Mouse (Mus musculus): Measurements from ENCODE around the gene Coro1c.
"Not testable (repeated sequence)": the region's sequence is repeated elsewhere in the genome, so short reads cannot be mapped to it uniquely, and the experiment has no call there.

The Coro1c gene

GRCm38 (mm10) chr5:113824228-113824627 is 84.3 kb downstream of the Coro1c start:
- DNase-seq: no peak

GRCm38 (mm10) chr5:113818572-113818971 is 90.0 kb downstream of the Coro1c start:
- DNase-seq: no peak

GRCm38 (mm10) chr5:113815638-113816152 is 92.9 kb downstream of the Coro1c start:
- peak; percentile 47 for DNase-seq

GRCm38 (mm10) chr5:113815041-113815389 is 93.5 kb downstream of the Coro1c start:
- DNase-seq: no peak

- no peak for DNase-seq
These were observed 94.2 kb downstream of the Coro1c start for GRCm38 (mm10) chr5:113814111-113815040.

- DNase-seq: no peak
These were observed 95.0 kb downstream of the Coro1c start for GRCm38 (mm10) chr5:113813608-113814007.

- no peak for DNase-seq
These were observed 95.9 kb downstream of the Coro1c start for GRCm38 (mm10) chr5:113812638-113813037.

- not testable (repeated sequence) for DNase-seq
These were observed 96.6 kb downstream of the Coro1c start for GRCm38 (mm10) chr5:113811824-113812420.

- no peak for DNase-seq
These were observed 98.4 kb downstream of the Coro1c start for GRCm38 (mm10) chr5:113810111-113810510.

- no peak for DNase-seq
These were observed 100.4 kb downstream of the Coro1c start for GRCm38 (mm10) chr5:113808177-113808576.

- DNase-seq: no peak
These were observed 100.8 kb downstream of the Coro1c start for GRCm38 (mm10) chr5:113807712-113808111.

- no peak for DNase-seq
These were observed 102.1 kb downstream of the Coro1c start for GRCm38 (mm10) chr5:113806414-113806813.

GRCm38 (mm10) chr5:113805301-113805700 is 103.3 kb downstream of the Coro1c start:
- no peak for DNase-seq

GRCm38 (mm10) chr5:113804395-113804966 is 104.1 kb downstream of the Coro1c start:
- no peak for DNase-seq

GRCm38 (mm10) chr5:113800280-113800679 is 108.3 kb downstream of the Coro1c start, which contains the start of gene Tmem119:
TSS of gene Tmem119 (minus strand) at chr5:113800516.
- no peak for DNase-seq

GRCm38 (mm10) chr5:113799691-113800090 is 108.9 kb downstream of the Coro1c start:
- DNase-seq: no peak

- DNase-seq: no peak
These were observed 110.0 kb downstream of the Coro1c start for GRCm38 (mm10) chr5:113798525-113798924.

GRCm38 (mm10) chr5:113797149-113797882 is 111.2 kb downstream of the Coro1c start:
- no peak for DNase-seq

GRCm38 (mm10) chr5:113796401-113797148 is 112.0 kb downstream of the Coro1c start:
- DNase-seq: no peak
